Comparison of ENCODE assay signal across 8 mouse cellular contexts in genomic region chr3:52603244-52603704, GRCm38 (mm10).
DNase-seq lines count a peak whose midpoint lies in the region; ATAC-seq and TF ChIP-seq lines count a peak whose summit lies in the region.

No protein-coding gene starts in this region.

- H3K4me1 ChIP-seq in kidney, postnatal 0 days (replicated peaks; ENCODE audit: insufficient read depth, low read length) = no peaks in the 10 kb centered on the region
- peaks cover 10% of the 10 kb centered on the region; the same call in 1 of the 2 replicates for H3K4me1 ChIP-seq in embryonic facial prominence, embryonic 14.5 days (ENCODE audit: control insufficient read depth, insufficient read depth, low read length)
- 0 out of 2 replicates have a peak, but pooled peaks cover 9% of the 10 kb centered on the region for H3K4me1 ChIP-seq in heart, postnatal 0 days (ENCODE audit: control insufficient read depth, insufficient read depth)
- H3K4me1 ChIP-seq in stomach, embryonic 14.5 days (ENCODE audit: control insufficient read depth, insufficient read depth, low read length) = no peaks in the 10 kb centered on the region
- H3K4me1 ChIP-seq in midbrain, embryonic 15.5 days = 0 out of 2 replicates have a peak, but pooled peaks cover 10% of the 10 kb centered on the region

- H3K4me3 ChIP-seq in kidney, postnatal 0 days (replicated peaks; ENCODE audit: low read depth, low read length) = no peak overlapping the region
- H3K4me3 ChIP-seq in embryonic facial prominence, embryonic 14.5 days (ENCODE audit: low read depth, low read length) = no peak overlapping the region
- H3K4me3 ChIP-seq in heart, postnatal 0 days (ENCODE audit: low read depth, low read length) = no peak overlapping the region
- H3K4me3 ChIP-seq in stomach, embryonic 14.5 days (ENCODE audit: low read depth, low read length) = no peak overlapping the region
- H3K4me3 ChIP-seq in midbrain, embryonic 15.5 days = no peak overlapping the region

- TF ChIP-seq CTCF in kidney, postnatal 0 days (IDR thresholded peaks at IDR 0.05; ENCODE audit: low read depth) = no peak
- no peak for TF ChIP-seq CTCF in heart, postnatal 0 days (IDR thresholded peaks at IDR 0.05; ENCODE audit: low read depth)

- DNase-seq in kidney, postnatal 0 days (ENCODE audit: low spot score) = peak; percentile 68
- DNase-seq in kidney, adult 8-10 months = no peak
- peak; percentile 91 for DNase-seq in embryonic facial prominence, embryonic 14.5 days (ENCODE audit: low spot score)
- DNase-seq in heart, postnatal 0 days (ENCODE audit: low spot score) = peak; percentile 11

- H3K9ac ChIP-seq in kidney, postnatal 0 days (ENCODE audit: low read depth, low read length) = no peak overlapping the region
- H3K9ac ChIP-seq in embryonic facial prominence, embryonic 14.5 days (ENCODE audit: low read depth, low read length) = no peak overlapping the region
- H3K9ac ChIP-seq in heart, postnatal 0 days (replicated peaks; ENCODE audit: low read depth, low read length) = no peak overlapping the region
- H3K9ac ChIP-seq in stomach, embryonic 14.5 days (replicated peaks; ENCODE audit: low read depth, low read length) = no peak overlapping the region
- H3K9ac ChIP-seq in midbrain, embryonic 15.5 days = no peak overlapping the region

- 52% methylated on average over 8 of the region's 8 CpGs for WGBS in kidney, postnatal 0 days
- 53% methylated on average over 7 of the region's 8 CpGs for WGBS in embryonic facial prominence, embryonic 14.5 days
- WGBS in heart, postnatal 0 days = 45% methylated on average over 8 of the region's 8 CpGs
- WGBS in stomach, embryonic 14.5 days = 54% methylated on average over 8 of the region's 8 CpGs
- 82% methylated on average over 8 of the region's 8 CpGs for WGBS in midbrain, embryonic 15.5 days

- TF ChIP-seq EP300 in heart, postnatal 0 days (IDR thresholded peaks at IDR 0.05; ENCODE audit: low read depth) = no peak

- no peaks in the 10 kb centered on the region for H3K27me3 ChIP-seq in kidney, postnatal 0 days (ENCODE audit: insufficient read depth, low read length)
- no peaks in the 10 kb centered on the region for H3K27me3 ChIP-seq in embryonic facial prominence, embryonic 14.5 days (replicated peaks; ENCODE audit: control insufficient read depth, insufficient read depth, low read length)
- H3K27me3 ChIP-seq in heart, postnatal 0 days (ENCODE audit: control insufficient read depth, insufficient read depth, low read length) = no peaks in the 10 kb centered on the region
- H3K27me3 ChIP-seq in stomach, embryonic 14.5 days (ENCODE audit: control insufficient read depth, insufficient read depth, low read length) = no peaks in the 10 kb centered on the region
- H3K27me3 ChIP-seq in midbrain, embryonic 15.5 days (replicated peaks) = no peaks in the 10 kb centered on the region

- no peak; the same call in 1 of the 2 replicates for ATAC-seq in kidney, postnatal 0 days (replicated peaks; ENCODE audit: low FRiP score, low read depth)
- peak; percentile 90 for ATAC-seq in embryonic facial prominence, embryonic 14.5 days (ENCODE audit: low read depth)
- peak; percentile 85 for ATAC-seq in heart, postnatal 0 days (ENCODE audit: insufficient read depth, low read depth)
- peak; percentile 58; the same call in 1 of the 2 replicates for ATAC-seq in stomach, embryonic 14.5 days (ENCODE audit: insufficient number of reproducible peaks, insufficient read depth, low FRiP score, low read depth)
- ATAC-seq in monocyte, adult 5-6 weeks (replicated peaks; ENCODE audit: insufficient number of reproducible peaks, low FRiP score, low TSS enrichment, poor library complexity, severe bottlenecking) = no peak
- ATAC-seq in midbrain, embryonic 15.5 days (replicated peaks) = no peak
- no peak for ATAC-seq in inflammation-experienced regulatory T-cells, adult 6 months

- no peaks in the 10 kb centered on the region for H3K36me3 ChIP-seq in kidney, postnatal 0 days (ENCODE audit: insufficient read depth, low read length)
- H3K36me3 ChIP-seq in embryonic facial prominence, embryonic 14.5 days (ENCODE audit: control insufficient read depth, insufficient read depth, low read length) = no peaks in the 10 kb centered on the region
- no peaks in the 10 kb centered on the region for H3K36me3 ChIP-seq in heart, postnatal 0 days (replicated peaks; ENCODE audit: control insufficient read depth, insufficient read depth, low read length)
- H3K36me3 ChIP-seq in stomach, embryonic 14.5 days (ENCODE audit: control insufficient read depth, insufficient read depth, low read length) = no peaks in the 10 kb centered on the region
- no peaks in the 10 kb centered on the region for H3K36me3 ChIP-seq in midbrain, embryonic 15.5 days (replicated peaks)

- no peaks in the 10 kb centered on the region for H3K9me3 ChIP-seq in kidney, postnatal 0 days (replicated peaks; ENCODE audit: low read length)
- H3K9me3 ChIP-seq in embryonic facial prominence, embryonic 14.5 days (ENCODE audit: control insufficient read depth, low read length) = no peaks in the 10 kb centered on the region
- H3K9me3 ChIP-seq in heart, postnatal 0 days (replicated peaks; ENCODE audit: control insufficient read depth, low read length) = no peaks in the 10 kb centered on the region
- H3K9me3 ChIP-seq in stomach, embryonic 14.5 days (ENCODE audit: control insufficient read depth, low read depth, low read length) = no peaks in the 10 kb centered on the region
- H3K9me3 ChIP-seq in midbrain, embryonic 15.5 days = no peaks in the 10 kb centered on the region

- H3K4me2 ChIP-seq in kidney, postnatal 0 days (ENCODE audit: low read length) = no peak overlapping the region
- H3K4me2 ChIP-seq in embryonic facial prominence, embryonic 14.5 days (ENCODE audit: low read depth, low read length) = no peak overlapping the region
- no peak overlapping the region for H3K4me2 ChIP-seq in heart, postnatal 0 days (ENCODE audit: low read depth, low read length)
- H3K4me2 ChIP-seq in stomach, embryonic 14.5 days (replicated peaks; ENCODE audit: low read depth, low read length) = no peak overlapping the region
- H3K4me2 ChIP-seq in midbrain, embryonic 15.5 days = no peak overlapping the region

- no peak overlapping the region for H3K27ac ChIP-seq in kidney, postnatal 0 days
- no peak overlapping the region for H3K27ac ChIP-seq in embryonic facial prominence, embryonic 14.5 days (replicated peaks; ENCODE audit: low read depth, low read length)
- no peak overlapping the region for H3K27ac ChIP-seq in heart, postnatal 0 days (ENCODE audit: low read depth)
- no peak overlapping the region for H3K27ac ChIP-seq in stomach, embryonic 14.5 days (ENCODE audit: low read length)
- H3K27ac ChIP-seq in midbrain, embryonic 15.5 days = no peak overlapping the region

Comparison
In these comparisons a context has a peak if more than half of its experiments do, and no peak if none do; other contexts are left out.
1. DNase-seq: peak in kidney, postnatal 0 days (single experiment), embryonic facial prominence, embryonic 14.5 days (single experiment) and heart, postnatal 0 days (single experiment); none in kidney, adult 8-10 months (0 of 2).
2. ATAC-seq: peak in embryonic facial prominence, embryonic 14.5 days (single experiment), heart, postnatal 0 days (single experiment) and stomach, embryonic 14.5 days (single experiment); none in kidney, postnatal 0 days (single experiment), monocyte, adult 5-6 weeks (single experiment), midbrain, embryonic 15.5 days (single experiment) and inflammation-experienced regulatory T-cells, adult 6 months (single experiment).